Mouse (Mus musculus): ENCODE results near the gene Fam20a. TPM values are rescaled to one million over a fixed set of nuclear protein-coding genes. Genes with fewer than 3 reads are reported as not detected.

Gene Fam20a
- polyA plus RNA-seq, 1 experiment from 2014 or later = 6.7 TPM

DNA sequence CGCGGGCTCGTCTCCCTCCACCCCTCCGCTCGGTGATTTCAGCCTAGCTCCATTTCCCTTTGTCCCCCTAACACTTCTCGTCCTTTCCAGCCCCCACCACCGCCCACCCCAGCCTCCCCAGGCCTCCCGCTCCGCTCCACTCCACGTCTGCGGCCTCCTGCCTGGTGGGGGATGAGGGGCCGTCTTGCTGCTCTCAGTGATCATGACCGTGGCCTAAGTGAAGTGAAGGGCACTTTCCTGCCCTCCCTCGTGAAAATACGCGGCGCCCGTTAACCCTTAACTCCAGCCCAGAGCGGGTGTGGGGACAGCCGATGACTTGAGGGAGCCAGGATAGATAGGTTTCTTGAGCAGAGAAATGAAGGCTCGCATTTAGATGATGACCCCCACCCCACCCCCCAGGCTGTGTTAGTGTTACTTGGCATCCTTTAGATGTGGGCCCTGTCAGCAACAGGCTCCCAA lies 70.5 kb downstream of the Fam20a start:
- ATAC-seq (ENCODE audit: insufficient read depth) = no peak; the same call in 1 of the 2 replicates
- Histone ChIP-seq H3K27me3 (peaks cover 26% of the 10 kb centered on the region), H3K4me3 (replicated peaks) (peak overlapping the region; percentile 98), H3K9me3 (replicated peaks) (no peaks in the 10 kb centered on the region), H3K27ac (replicated peaks) (peak overlapping the region; percentile 94), H3K4me1 (replicated peaks) (peaks cover 69% of the 10 kb centered on the region), H3K9ac (peak overlapping the region; percentile 95), H3K36me3 (replicated peaks) (peaks cover 35% of the 10 kb centered on the region), H3K4me2 (peak overlapping the region; percentile 96)
- WGBS (ENCODE audit: insufficient replicate concordance) = under 1% methylated on average over 21 of the region's 21 CpGs

DNA sequence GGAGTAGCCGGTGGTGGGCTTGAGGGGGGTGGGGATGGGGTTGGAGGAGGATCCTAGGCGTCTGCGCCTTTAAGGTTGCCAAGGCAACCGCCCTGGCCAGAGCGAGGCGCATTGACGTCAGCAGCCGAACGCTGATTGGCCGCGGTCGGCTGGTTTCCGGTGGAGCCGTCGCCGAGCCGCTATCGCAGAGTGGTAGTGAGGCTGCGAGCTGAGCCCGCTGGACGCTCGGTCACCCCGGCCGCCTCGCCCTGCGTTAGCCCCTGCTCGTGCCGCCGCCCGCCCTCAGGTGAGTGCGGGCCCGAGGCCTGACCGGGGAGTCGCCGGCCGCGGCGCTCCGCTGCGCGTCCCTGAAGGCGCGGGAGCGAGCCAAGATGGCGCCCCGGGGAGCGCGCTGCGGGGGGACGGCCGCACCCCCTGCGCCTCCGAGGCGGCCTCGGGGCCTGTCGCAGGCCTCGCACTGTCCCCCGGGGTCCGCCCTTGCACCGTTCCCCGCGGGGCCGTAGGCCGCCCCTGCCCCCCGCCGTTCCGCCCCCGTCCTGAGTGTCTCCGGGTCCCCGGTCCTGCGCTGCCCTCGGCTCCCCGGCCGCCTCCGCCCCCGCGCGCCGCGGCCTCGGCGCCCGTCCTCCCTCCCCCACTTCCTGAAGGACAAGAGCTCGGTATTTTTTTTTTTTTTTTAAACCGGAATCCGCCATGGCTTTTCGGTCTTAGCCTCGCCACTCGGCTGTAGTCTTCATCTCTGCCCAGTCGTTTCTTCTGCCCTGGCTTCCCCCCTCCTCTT lies 71.1 kb downstream of the Fam20a start:
- Histone ChIP-seq H3K9ac (peak overlapping the region; percentile 95), H3K27me3 (peaks cover 26% of the 10 kb centered on the region), H3K27ac (replicated peaks) (peak overlapping the region; percentile 94), H3K4me2 (peak overlapping the region; percentile 96), H3K9me3 (replicated peaks) (no peaks in the 10 kb centered on the region), H3K4me3 (replicated peaks) (peak overlapping the region; percentile 98), H3K4me1 (replicated peaks) (peaks cover 63% of the 10 kb centered on the region), H3K36me3 (replicated peaks) (peaks cover 29% of the 10 kb centered on the region)
- WGBS (ENCODE audit: insufficient replicate concordance) = under 1% methylated on average over 87 of the region's 90 CpGs
- peak; percentile 92 for ATAC-seq (ENCODE audit: insufficient read depth)

DNA sequence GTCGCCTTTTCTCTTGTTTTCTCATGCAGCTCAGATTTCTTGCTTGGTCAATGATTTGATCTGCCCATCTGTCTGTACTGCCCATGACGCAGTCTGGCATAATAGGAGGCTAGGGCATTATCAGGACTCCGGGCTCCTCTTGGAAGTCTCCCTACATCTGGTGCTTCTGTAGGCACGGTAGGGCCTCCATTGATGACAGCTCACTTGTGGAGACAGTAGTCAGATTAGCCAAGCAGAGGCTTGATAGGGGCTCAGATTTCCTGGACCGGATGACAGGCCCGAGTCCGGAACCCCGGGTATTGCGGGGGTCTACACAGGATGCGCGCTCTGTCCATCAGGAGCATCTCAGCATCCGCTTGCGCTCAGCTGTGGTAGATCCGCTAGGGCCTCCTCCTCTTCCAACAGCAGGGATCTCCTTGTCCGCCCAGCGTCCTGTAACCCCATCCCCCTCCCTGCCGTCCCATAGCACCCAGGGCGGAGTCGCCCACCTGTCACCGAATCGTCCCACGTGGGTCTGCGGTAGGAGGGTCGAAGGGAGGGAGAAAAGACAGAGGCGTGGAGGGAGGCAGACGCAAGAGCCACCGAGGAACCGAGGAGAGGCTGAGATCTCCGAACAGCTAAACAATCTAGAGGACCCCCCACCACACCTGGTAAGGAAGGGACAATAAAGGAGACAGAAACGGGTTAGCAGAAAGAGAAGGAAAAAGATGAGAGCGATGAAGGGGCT lies 71.9 kb downstream of the Fam20a start:
- peak overlapping the region; percentile 98 for H3K4me3 ChIP-seq (replicated peaks)
- H3K27ac ChIP-seq (replicated peaks) = 0 out of 2 replicates have a peak overlapping the region, but pooled peaks have one; percentile 94
- peaks cover 26% of the 10 kb centered on the region for H3K27me3 ChIP-seq
- 1% methylated on average over 31 of the region's 31 CpGs for WGBS (ENCODE audit: insufficient replicate concordance)
- peak overlapping the region; percentile 95 for H3K9ac ChIP-seq
- H3K36me3 ChIP-seq (replicated peaks) = peaks cover 21% of the 10 kb centered on the region
- no peaks in the 10 kb centered on the region for H3K9me3 ChIP-seq (replicated peaks)
- peak; percentile 29 for ATAC-seq (ENCODE audit: insufficient read depth)
- H3K4me1 ChIP-seq (replicated peaks) = peaks cover 55% of the 10 kb centered on the region
- peak overlapping the region; percentile 96 for H3K4me2 ChIP-seq

DNA sequence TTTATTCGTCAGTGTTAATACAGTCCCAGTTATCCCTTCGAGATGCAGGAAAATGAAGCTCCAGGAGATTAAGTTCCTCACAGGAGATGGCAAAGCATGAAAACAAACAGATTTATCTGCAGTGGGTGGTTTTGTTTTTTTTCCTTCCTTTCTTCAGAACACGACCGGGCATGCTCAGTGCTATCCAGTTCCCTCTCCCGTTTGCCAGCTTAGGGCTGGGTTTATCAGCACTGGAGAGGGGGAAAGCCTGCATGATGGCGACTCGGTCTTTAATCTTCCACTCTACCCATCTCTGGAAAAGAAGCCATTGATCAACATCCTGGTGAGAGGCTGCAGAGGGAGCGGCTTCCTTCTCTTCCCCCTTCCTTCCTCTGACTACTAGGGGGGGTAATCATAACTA lies 72.9 kb downstream of the Fam20a start, which contains the start of gene Prkar1a:
Prkar1a (plus strand) TSS at position 200 of the 400 bp plus-strand sequence.
- peaks cover 12% of the 10 kb centered on the region for H3K36me3 ChIP-seq (replicated peaks)
- peaks cover 50% of the 10 kb centered on the region for H3K4me1 ChIP-seq (replicated peaks)
- peaks cover 29% of the 10 kb centered on the region for H3K27me3 ChIP-seq
- no peaks in the 10 kb centered on the region for H3K9me3 ChIP-seq (replicated peaks)
- no peak for ATAC-seq (ENCODE audit: insufficient read depth)
- no peak within 1 kb of the TSS for H3K27ac ChIP-seq (replicated peaks)
- H3K4me3 ChIP-seq (replicated peaks) = peak within 1 kb of the TSS; percentile 98
- H3K4me2 ChIP-seq = peak within 1 kb of the TSS; percentile 96
- 3% methylated on average over 8 of the region's 8 CpGs for WGBS (ENCODE audit: insufficient replicate concordance)
- peak within 1 kb of the TSS; percentile 95 for H3K9ac ChIP-seq

DNA sequence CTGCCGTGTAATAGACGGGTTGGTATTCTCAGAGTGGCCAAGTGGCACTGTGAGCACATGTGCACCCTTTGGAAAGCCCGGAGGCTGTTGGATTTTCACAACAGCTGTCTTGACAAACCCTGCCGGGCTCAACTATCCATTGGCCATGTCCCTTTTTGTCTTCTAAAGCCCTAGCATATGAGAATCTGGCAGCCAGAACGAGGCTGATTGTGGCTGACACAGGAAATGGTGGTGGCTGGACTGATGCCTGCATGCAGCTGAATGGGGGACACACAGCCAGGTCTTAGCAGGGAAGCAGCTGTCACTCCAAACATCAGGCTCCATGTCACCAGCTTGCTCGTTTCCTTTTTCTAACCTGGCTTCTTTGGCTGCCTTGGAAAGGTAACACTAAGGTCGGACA lies 73.6 kb downstream of the Fam20a start:
- peaks cover 46% of the 10 kb centered on the region for H3K4me1 ChIP-seq (replicated peaks)
- H3K9me3 ChIP-seq (replicated peaks) = no peaks in the 10 kb centered on the region
- peak overlapping the region; percentile 96; the same call in 1 of the 2 replicates for H3K4me2 ChIP-seq
- peaks cover 5% of the 10 kb centered on the region for H3K36me3 ChIP-seq (replicated peaks)
- H3K4me3 ChIP-seq (replicated peaks) = no peak overlapping the region
- 13% methylated on average over 7 of the region's 7 CpGs for WGBS (ENCODE audit: insufficient replicate concordance)
- H3K9ac ChIP-seq = no peak overlapping the region
- no peak overlapping the region for H3K27ac ChIP-seq (replicated peaks)
- H3K27me3 ChIP-seq = peaks cover 29% of the 10 kb centered on the region
- no peak for ATAC-seq (ENCODE audit: insufficient read depth)

DNA sequence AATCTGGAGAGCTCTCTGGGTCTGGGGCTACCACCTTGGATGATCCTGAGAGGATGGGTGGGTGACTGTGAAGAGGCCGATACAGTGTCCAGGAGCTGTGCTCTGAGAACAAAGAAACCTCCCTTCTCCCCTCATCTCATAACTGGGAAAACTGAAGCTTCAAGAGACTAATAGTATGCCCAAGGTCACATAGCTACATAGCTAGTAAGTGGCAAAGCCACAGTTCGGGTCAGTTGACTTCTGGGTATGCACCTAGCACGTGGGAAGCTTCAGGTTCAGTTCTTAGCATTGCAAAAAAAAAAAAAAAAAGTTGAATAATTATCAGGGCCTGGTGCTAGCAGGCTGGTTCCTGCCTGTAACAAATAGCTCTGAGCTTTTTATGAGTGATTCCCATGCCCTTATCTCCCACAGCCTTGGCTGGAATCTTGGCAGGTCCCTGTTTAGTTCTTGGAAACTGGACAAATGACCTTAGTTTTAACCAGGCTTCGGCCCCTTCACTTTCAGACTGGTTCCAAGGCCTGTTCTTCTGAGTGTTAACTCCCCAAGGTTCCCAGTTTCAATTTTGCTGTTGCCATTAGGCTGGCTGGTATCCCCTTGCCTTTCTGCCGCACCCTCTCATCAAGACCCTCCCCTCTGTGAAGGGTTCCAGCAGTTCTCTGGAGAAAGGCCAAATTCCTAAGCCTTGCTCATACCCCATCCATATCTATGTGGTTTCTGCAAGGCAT lies 80.4 kb downstream of the Fam20a start:
- Histone ChIP-seq H3K9ac (no peak overlapping the region), H3K36me3 (replicated peaks) (no peaks in the 10 kb centered on the region), H3K27me3 (0 out of 2 replicates have a peak, but pooled peaks cover 3% of the 10 kb centered on the region), H3K4me3 (replicated peaks) (no peak overlapping the region), H3K4me1 (replicated peaks) (no peaks in the 10 kb centered on the region), H3K27ac (replicated peaks) (no peak overlapping the region), H3K9me3 (replicated peaks) (no peaks in the 10 kb centered on the region), H3K4me2 (no peak overlapping the region)
- ATAC-seq (ENCODE audit: insufficient read depth) = no peak
- WGBS (ENCODE audit: insufficient replicate concordance) = 58% methylated on average over 5 of the region's 5 CpGs

DNA sequence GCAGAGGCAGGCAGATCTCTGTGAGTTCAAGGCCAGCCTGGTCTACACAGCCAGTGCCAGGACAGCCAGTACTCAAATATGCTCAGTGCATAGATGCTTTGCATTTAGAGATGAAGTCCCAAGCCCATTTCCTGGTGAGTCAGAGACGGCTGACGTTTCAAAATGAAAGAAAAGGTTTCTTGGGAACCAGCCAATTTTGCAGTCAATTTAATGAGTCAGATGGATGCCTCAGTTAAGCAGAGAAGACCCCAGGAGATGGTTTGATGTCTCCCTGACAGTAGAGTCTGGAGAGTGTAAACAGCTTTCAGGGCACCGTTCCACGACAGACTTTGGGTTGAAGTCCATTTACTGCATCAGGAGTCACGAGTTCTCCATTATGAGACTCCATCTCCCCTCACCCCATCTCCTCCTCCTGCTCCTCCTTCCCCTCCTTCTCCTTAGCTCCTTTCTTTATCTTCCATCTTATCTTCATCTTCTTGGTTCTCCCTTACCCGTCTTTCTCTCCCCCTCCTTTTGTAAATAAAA lies 86.1 kb downstream of the Fam20a start:
- Histone ChIP-seq H3K4me3 (replicated peaks) (no peak overlapping the region), H3K9ac (no peak overlapping the region), H3K9me3 (replicated peaks) (no peaks in the 10 kb centered on the region), H3K4me2 (no peak overlapping the region), H3K27me3 (no peaks in the 10 kb centered on the region), H3K36me3 (replicated peaks) (no peaks in the 10 kb centered on the region), H3K27ac (replicated peaks) (no peak overlapping the region), H3K4me1 (replicated peaks) (no peaks in the 10 kb centered on the region)
- no peak for ATAC-seq (ENCODE audit: insufficient read depth)
- WGBS (ENCODE audit: insufficient replicate concordance) = 63% methylated on average over 6 of the region's 6 CpGs

DNA sequence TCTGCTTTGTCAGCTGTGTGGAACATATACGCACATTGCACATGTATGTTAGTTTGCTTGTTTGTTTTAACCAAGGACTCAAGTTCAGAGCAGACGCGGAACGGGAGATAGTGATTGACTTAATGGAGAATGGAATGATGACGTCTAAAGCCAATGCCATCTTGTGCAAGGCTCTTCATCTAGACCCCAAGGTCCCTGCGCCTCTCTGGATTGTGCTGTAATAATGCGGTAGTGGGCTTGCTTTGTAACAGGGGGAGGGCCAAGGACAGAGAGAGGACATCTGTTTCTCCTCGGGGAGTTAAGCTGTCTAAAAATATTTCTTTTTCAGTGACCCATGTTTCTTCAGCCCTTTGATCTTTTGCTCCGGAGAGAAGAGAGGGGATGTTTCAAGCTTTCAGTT lies 87.2 kb downstream of the Fam20a start:
- WGBS (ENCODE audit: insufficient replicate concordance) = 76% methylated on average over 9 of the region's 9 CpGs
- no peaks in the 10 kb centered on the region for H3K27me3 ChIP-seq
- no peaks in the 10 kb centered on the region for H3K4me1 ChIP-seq (replicated peaks)
- no peak for ATAC-seq (ENCODE audit: insufficient read depth)
- no peak overlapping the region for H3K4me2 ChIP-seq
- H3K9ac ChIP-seq = no peak overlapping the region
- H3K4me3 ChIP-seq (replicated peaks) = no peak overlapping the region
- H3K9me3 ChIP-seq (replicated peaks) = no peaks in the 10 kb centered on the region
- H3K27ac ChIP-seq (replicated peaks) = no peak overlapping the region
- no peaks in the 10 kb centered on the region for H3K36me3 ChIP-seq (replicated peaks)

DNA sequence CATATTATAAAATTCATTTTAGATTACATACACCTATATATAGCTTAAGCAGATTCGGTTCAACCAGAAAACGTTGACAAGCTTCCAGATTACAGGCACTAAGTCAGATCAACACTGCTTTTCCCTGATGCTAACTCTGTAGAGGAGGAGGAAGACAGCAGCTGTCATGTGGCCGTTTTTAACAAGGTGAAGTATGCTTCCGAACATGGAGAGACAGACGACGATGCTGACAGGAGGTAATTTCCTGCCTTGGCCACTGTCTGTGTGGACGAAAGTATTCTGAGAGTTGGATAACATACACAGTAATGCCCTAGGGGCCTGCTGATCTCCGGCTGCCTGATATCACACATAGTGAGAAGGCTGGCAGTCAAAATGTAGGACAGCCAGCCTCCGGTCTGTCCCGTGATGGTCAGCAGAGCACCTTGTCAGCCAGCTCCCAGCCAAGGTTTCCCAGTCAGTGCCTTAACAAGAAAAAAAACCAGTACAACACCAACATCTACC lies 93.0 kb downstream of the Fam20a start:
- Histone ChIP-seq H3K4me1 (replicated peaks) (peaks cover 9% of the 10 kb centered on the region), H3K27ac (replicated peaks) (no peak overlapping the region), H3K27me3 (no peaks in the 10 kb centered on the region), H3K9me3 (replicated peaks) (no peaks in the 10 kb centered on the region), H3K4me2 (no peak overlapping the region), H3K9ac (no peak overlapping the region), H3K4me3 (replicated peaks) (no peak overlapping the region), H3K36me3 (replicated peaks) (no peaks in the 10 kb centered on the region)
- WGBS (ENCODE audit: insufficient replicate concordance) = 61% methylated on average over 10 of the region's 10 CpGs
- no peak for ATAC-seq (ENCODE audit: insufficient read depth)

DNA sequence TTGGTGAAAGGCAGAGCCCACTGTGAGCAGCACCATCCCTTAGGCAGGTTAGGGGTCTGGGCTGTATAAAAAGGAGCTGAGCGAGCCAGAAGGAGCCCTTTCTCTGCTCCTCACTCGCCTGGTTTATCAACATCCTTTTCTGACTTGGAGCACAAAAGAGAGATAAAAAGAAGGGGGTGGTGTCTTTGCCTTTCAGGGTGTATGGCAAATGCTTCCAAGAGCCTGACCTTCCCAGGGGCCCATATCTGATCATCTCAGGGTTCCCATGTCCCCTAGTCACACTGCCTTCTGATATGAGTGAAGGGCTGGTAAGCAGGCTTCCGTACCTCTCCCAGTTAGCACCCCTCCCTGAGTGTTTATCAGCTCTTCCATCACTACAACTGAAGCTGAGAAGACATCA lies 94.0 kb downstream of the Fam20a start:
- H3K36me3 ChIP-seq (replicated peaks) = no peaks in the 10 kb centered on the region
- H3K4me2 ChIP-seq = no peak overlapping the region
- H3K9me3 ChIP-seq (replicated peaks) = no peaks in the 10 kb centered on the region
- H3K4me1 ChIP-seq (replicated peaks) = peaks cover 9% of the 10 kb centered on the region
- H3K27me3 ChIP-seq = no peaks in the 10 kb centered on the region
- H3K4me3 ChIP-seq (replicated peaks) = no peak overlapping the region
- no peak overlapping the region for H3K27ac ChIP-seq (replicated peaks)
- no peak overlapping the region for H3K9ac ChIP-seq
- WGBS (ENCODE audit: insufficient replicate concordance) = 19% methylated on average over 3 of the region's 3 CpGs
- ATAC-seq (ENCODE audit: insufficient read depth) = peak; percentile 63

Data from liver, embryonic 15.5 days (tissue).